12 mouse cellular contexts compared by ENCODE assay signal in the genomic region with DNA sequence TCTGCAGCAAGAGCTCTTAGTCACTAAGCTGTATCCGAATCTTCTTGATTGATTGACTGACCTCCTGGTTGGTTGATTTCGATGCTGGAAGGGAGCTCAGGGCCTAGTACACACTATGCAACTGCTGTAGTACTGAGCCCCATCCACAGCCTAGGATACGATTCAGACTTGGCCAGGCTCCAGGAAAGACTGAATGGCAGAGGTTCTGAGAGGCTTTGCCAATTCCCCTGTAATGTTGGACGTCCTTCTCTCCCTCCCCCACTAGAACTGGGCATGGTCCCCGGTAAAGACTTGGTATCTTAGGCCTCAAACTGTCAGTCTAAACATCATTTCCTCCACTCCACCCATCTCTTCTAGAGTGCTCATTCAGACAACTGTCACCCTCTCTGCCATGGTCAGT.
DNase-seq lines count a peak whose midpoint lies in the region; ATAC-seq lines count a peak whose summit lies in the region.
"Had no signal": no experiment of that assay in that cellular context is flagged by ENCODE, and none has a peak within 500 bp of the region (broad histone marks: within the 10 kb centered on the region; RNA-seq: fewer than 3 reads in every experiment).

No protein-coding gene starts in this region.

- H3K4me1 ChIP-seq in forebrain, embryonic 13.5 days: peaks cover 32% of the 10 kb centered on the region
- 0 out of 2 replicates have a peak, but pooled peaks cover 2% of the 10 kb centered on the region for H3K4me1 ChIP-seq in forebrain, embryonic 11.5 days (replicated peaks; ENCODE audit: control insufficient read depth, insufficient read depth, low read length)
- H3K4me1 ChIP-seq in neural tube, embryonic 14.5 days (ENCODE audit: control insufficient read depth, insufficient read depth, low read length): peaks cover 9% of the 10 kb centered on the region; the same call in 1 of the 2 replicates
- peaks cover 26% of the 10 kb centered on the region for H3K4me1 ChIP-seq in neural tube, embryonic 15.5 days
- H3K4me1 ChIP-seq in hindbrain, embryonic 14.5 days (replicated peaks; ENCODE audit: control insufficient read depth, insufficient read depth, low read length): peaks cover 27% of the 10 kb centered on the region
- H3K4me1 ChIP-seq: embryonic facial prominence, embryonic 15.5 days; heart, embryonic 13.5 days; liver, embryonic 15.5 days had no signal

- DNase-seq in forebrain, embryonic 11.5 days (ENCODE audit: low spot score): no peak
- DNase-seq in hindbrain, embryonic 14.5 days (ENCODE audit: low spot score): peak; percentile 78
- peak; percentile 73 to 83 for DNase-seq in right cerebral cortex, postnatal 10 days (ENCODE audit: low spot score in 2 of 2)
- DNase-seq in T-cell, adult 2 months (ENCODE audit: low spot score): no peak
- no peak for DNase-seq in thymus, postnatal 14 days

- no peak overlapping the region for H3K9ac ChIP-seq in forebrain, embryonic 13.5 days
- H3K9ac ChIP-seq in forebrain, embryonic 11.5 days (ENCODE audit: low read length): no peak overlapping the region
- no peak overlapping the region for H3K9ac ChIP-seq in neural tube, embryonic 14.5 days (replicated peaks; ENCODE audit: low read depth, low read length)
- H3K9ac ChIP-seq in neural tube, embryonic 15.5 days (replicated peaks): no peak overlapping the region
- H3K9ac ChIP-seq in hindbrain, embryonic 14.5 days: no peak overlapping the region
- H3K9ac ChIP-seq: embryonic facial prominence, embryonic 15.5 days; heart, embryonic 13.5 days; liver, embryonic 15.5 days; neural tube, embryonic 12.5 days had no signal

- ATAC-seq in forebrain, embryonic 13.5 days: peak; percentile 72
- no peak for ATAC-seq in forebrain, embryonic 11.5 days (replicated peaks; ENCODE audit: low FRiP score)
- ATAC-seq in neural tube, embryonic 14.5 days (ENCODE audit: low read depth): peak; percentile 56; the same call in 1 of the 2 replicates
- no peak for ATAC-seq in neural tube, embryonic 15.5 days (ENCODE audit: low FRiP score)
- peak; percentile 60; the same call in 1 of the 2 replicates for ATAC-seq in hindbrain, embryonic 14.5 days (ENCODE audit: low FRiP score)

- H3K27ac ChIP-seq in forebrain, embryonic 13.5 days: peak overlapping the region; percentile 32; the same call in 1 of the 2 replicates
- H3K27ac ChIP-seq in forebrain, embryonic 11.5 days (ENCODE audit: low read depth, low read length): no peak overlapping the region
- H3K27ac ChIP-seq in neural tube, embryonic 14.5 days (ENCODE audit: low read depth, low read length): no peak overlapping the region
- H3K27ac ChIP-seq in neural tube, embryonic 15.5 days (replicated peaks): no peak overlapping the region
- 0 out of 2 replicates have a peak overlapping the region, but pooled peaks have one; percentile 26 for H3K27ac ChIP-seq in hindbrain, embryonic 14.5 days
- H3K27ac ChIP-seq: embryonic facial prominence, embryonic 15.5 days; heart, embryonic 13.5 days; liver, embryonic 15.5 days; neural tube, embryonic 12.5 days had no signal

- H3K4me2 ChIP-seq in forebrain, embryonic 13.5 days: no peak overlapping the region
- no peak overlapping the region for H3K4me2 ChIP-seq in forebrain, embryonic 11.5 days (ENCODE audit: low read depth, low read length, severe bottlenecking)
- H3K4me2 ChIP-seq in neural tube, embryonic 14.5 days (ENCODE audit: low read depth, low read length): no peak overlapping the region
- no peak overlapping the region for H3K4me2 ChIP-seq in neural tube, embryonic 15.5 days
- no peak overlapping the region for H3K4me2 ChIP-seq in hindbrain, embryonic 14.5 days (replicated peaks)
- H3K4me2 ChIP-seq: embryonic facial prominence, embryonic 15.5 days; heart, embryonic 13.5 days; liver, embryonic 15.5 days; neural tube, embryonic 12.5 days had no signal

- WGBS in forebrain, embryonic 13.5 days: 44% methylated on average over 5 of the region's 5 CpGs
- 82% methylated on average over 5 of the region's 5 CpGs for WGBS in forebrain, embryonic 11.5 days
- 50% methylated on average over 5 of the region's 5 CpGs for WGBS in neural tube, embryonic 14.5 days
- 40% methylated on average over 5 of the region's 5 CpGs for WGBS in neural tube, embryonic 15.5 days
- whole genome bisulfite sequencing in hindbrain, embryonic 14.5 days: 53% methylated on average over 5 of the region's 5 CpGs

- H3K9me3 ChIP-seq in forebrain, embryonic 13.5 days (replicated peaks): no peaks in the 10 kb centered on the region
- no peaks in the 10 kb centered on the region for H3K9me3 ChIP-seq in forebrain, embryonic 11.5 days (ENCODE audit: control insufficient read depth, low read length)
- no peaks in the 10 kb centered on the region for H3K9me3 ChIP-seq in neural tube, embryonic 14.5 days (ENCODE audit: control insufficient read depth, low read length)
- H3K9me3 ChIP-seq in neural tube, embryonic 15.5 days (replicated peaks): no peaks in the 10 kb centered on the region
- no peaks in the 10 kb centered on the region for H3K9me3 ChIP-seq in hindbrain, embryonic 14.5 days (ENCODE audit: control insufficient read depth, low read length)
- H3K9me3 ChIP-seq: embryonic facial prominence, embryonic 15.5 days; heart, embryonic 13.5 days; liver, embryonic 15.5 days; neural tube, embryonic 12.5 days had no signal

- no peak overlapping the region for H3K4me3 ChIP-seq in forebrain, embryonic 13.5 days
- H3K4me3 ChIP-seq in forebrain, embryonic 11.5 days (ENCODE audit: low read depth, low read length): no peak overlapping the region
- no peak overlapping the region for H3K4me3 ChIP-seq in neural tube, embryonic 14.5 days (ENCODE audit: low read depth, low read length)
- H3K4me3 ChIP-seq in neural tube, embryonic 15.5 days (replicated peaks): no peak overlapping the region
- H3K4me3 ChIP-seq in hindbrain, embryonic 14.5 days (replicated peaks; ENCODE audit: low read length): no peak overlapping the region
- H3K4me3 ChIP-seq: embryonic facial prominence, embryonic 15.5 days; heart, embryonic 13.5 days; liver, embryonic 15.5 days; neural tube, embryonic 12.5 days had no signal

- H3K36me3 ChIP-seq in forebrain, embryonic 13.5 days (ENCODE audit: poor library complexity, severe bottlenecking): no peaks in the 10 kb centered on the region
- no peaks in the 10 kb centered on the region for H3K36me3 ChIP-seq in forebrain, embryonic 11.5 days (ENCODE audit: control insufficient read depth, insufficient read depth, low read length)
- no peaks in the 10 kb centered on the region for H3K36me3 ChIP-seq in neural tube, embryonic 14.5 days (ENCODE audit: control insufficient read depth, insufficient read depth, low read length)
- H3K36me3 ChIP-seq in neural tube, embryonic 15.5 days: no peaks in the 10 kb centered on the region
- H3K36me3 ChIP-seq in hindbrain, embryonic 14.5 days (replicated peaks; ENCODE audit: control insufficient read depth, insufficient read depth): no peaks in the 10 kb centered on the region
- H3K36me3 ChIP-seq: embryonic facial prominence, embryonic 15.5 days; heart, embryonic 13.5 days; liver, embryonic 15.5 days; neural tube, embryonic 12.5 days had no signal

- no peaks in the 10 kb centered on the region for H3K27me3 ChIP-seq in forebrain, embryonic 13.5 days
- H3K27me3 ChIP-seq in forebrain, embryonic 11.5 days (ENCODE audit: control insufficient read depth, insufficient read depth, low read length): no peaks in the 10 kb centered on the region
- H3K27me3 ChIP-seq in neural tube, embryonic 14.5 days (ENCODE audit: control insufficient read depth, insufficient read depth, low read length): no peaks in the 10 kb centered on the region
- H3K27me3 ChIP-seq in neural tube, embryonic 15.5 days (replicated peaks): no peaks in the 10 kb centered on the region
- no peaks in the 10 kb centered on the region for H3K27me3 ChIP-seq in hindbrain, embryonic 14.5 days (ENCODE audit: control insufficient read depth, insufficient read depth, low read length)
- H3K27me3 ChIP-seq: embryonic facial prominence, embryonic 15.5 days; neural tube, embryonic 12.5 days had no signal

Comparison
In these comparisons a context has a peak if more than half of its experiments do, and no peak if none do; other contexts are left out.
1. ATAC-seq: peak in forebrain, embryonic 13.5 days (single experiment), neural tube, embryonic 14.5 days (single experiment) and hindbrain, embryonic 14.5 days (single experiment); none in forebrain, embryonic 11.5 days (single experiment) and neural tube, embryonic 15.5 days (single experiment).
2. H3K27ac ChIP-seq: peak in forebrain, embryonic 13.5 days (single experiment) and hindbrain, embryonic 14.5 days (single experiment); none in forebrain, embryonic 11.5 days (single experiment), neural tube, embryonic 14.5 days (single experiment) and neural tube, embryonic 15.5 days (single experiment).
3. DNase-seq: peak in hindbrain, embryonic 14.5 days (single experiment) and right cerebral cortex, postnatal 10 days (2 of 2); none in forebrain, embryonic 11.5 days (single experiment), T-cell, adult 2 months (single experiment) and thymus, postnatal 14 days (single experiment).